Mouse (Mus musculus) gastrocnemius, postnatal 10 days (tissue): ENCODE data around the gene Nup210. TPM values are rescaled to one million over a fixed set of nuclear protein-coding genes. Genes with fewer than 3 reads are reported as not detected.
A peak's percentile ranks its signal among the peaks of the same experiment; 100 is the strongest.
"Not testable (repeated sequence)": the region's sequence is repeated elsewhere in the genome, so short reads cannot be mapped to it uniquely, and the experiment has no call there.

ENCODE experiments used
- DNase-seq: peaks from one replicate; pipeline ENCODE4 v3.0.0; 2021; ENCODE audit warnings: mixed read lengths
- total RNA-seq, 2 experiments: library from RNA; stranded (reverse); gene quantifications; 2 replicates each; pipeline ENCODE4 v1.2.3; 2021

Gene Nup210
- total RNA-seq, 2 experiments from 2014 or later: 20.6 to 27.9 TPM

GRCm38 (mm10) chr6:91139846-91140245 is 23.2 kb upstream of the Nup210 start:
- peak; percentile 86 for DNase-seq

DNA sequence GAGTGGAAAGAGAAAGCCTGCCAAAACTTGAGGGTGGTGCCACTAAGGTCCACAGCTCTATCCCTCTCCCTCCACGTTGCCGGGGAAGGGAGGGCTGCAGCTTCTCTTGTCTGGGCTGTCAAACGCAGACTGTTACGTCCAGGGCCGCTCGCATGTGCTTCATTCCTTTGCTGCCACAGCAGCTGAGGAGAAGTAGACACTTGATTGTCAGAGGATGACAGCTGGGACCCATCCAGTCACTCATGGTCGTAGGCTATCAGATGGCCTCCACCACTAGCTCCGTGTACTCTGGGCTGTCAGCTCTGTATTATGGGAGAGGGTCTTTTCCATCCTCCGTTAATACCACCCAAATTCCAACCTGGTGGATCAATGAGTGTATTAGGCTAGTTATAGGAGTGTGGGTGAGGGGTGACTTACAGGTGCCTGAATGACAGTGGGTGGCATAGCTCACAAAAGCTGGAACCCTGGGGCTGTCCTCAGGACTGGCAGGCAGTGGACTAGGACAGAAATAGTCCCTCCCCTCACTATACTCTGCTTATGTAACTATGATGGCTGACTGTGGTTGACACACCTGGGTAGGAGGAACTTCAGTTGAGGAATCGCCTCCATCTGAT is 20.8 kb upstream of the Nup210 start:
- DNase-seq: no peak

DNA sequence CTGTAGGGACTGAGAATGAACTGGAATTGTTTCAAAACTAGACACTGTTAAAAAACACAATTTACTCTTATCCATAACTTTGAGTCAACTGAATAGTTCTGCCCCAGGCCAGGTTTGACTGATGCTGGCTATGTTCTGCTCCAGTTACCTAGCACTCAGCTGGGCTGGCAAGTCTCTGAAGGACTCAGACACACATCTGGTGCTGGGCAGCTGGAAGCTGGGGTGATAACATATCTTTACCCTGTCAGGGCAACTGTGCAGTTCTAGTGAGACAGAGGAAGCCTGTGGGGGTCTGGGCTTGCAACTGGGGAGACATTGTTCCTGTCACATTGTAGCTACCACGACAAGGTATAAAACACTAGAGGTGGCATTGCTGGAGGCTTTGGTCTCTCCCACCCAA is 14.2 kb upstream of the Nup210 start:
- no peak for DNase-seq

DNA sequence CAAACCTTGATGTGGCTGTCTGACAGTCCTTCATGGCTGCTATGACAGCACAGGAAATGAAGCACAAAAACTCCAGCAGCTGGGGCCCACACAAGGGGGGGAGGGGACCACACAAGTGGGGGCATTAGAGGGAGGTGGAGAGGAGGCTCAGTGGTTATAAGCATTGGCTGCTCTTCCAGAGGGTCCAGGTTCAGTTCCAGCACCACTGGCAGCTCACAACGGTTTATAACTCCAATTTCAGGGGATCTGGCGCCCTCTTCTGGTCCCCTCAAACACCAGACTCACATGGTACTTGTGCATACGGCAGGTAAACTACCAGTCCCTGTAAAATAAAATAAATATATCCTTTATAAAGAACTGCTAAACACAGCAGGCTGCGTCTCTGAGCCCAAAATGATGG is 12.4 kb upstream of the Nup210 start:
- no peak for DNase-seq

DNA sequence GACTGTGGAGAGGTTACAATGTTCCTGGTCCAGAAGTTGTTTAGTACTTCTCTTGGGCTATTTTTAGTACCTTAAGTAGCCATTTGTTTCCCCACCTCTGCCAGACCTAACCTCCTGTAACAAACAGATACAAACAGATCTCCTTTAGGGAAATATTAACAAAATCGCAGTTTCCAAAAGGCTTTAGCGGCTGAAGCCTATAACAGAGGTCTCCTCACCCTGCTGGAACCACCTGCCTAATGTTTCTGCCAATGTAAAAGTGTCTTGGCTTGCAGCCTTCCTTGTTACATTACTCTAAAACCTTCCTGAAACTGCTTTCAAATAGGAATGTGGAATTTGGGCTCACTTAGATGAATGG is 8.6 kb upstream of the Nup210 start:
- DNase-seq: no peak

DNA sequence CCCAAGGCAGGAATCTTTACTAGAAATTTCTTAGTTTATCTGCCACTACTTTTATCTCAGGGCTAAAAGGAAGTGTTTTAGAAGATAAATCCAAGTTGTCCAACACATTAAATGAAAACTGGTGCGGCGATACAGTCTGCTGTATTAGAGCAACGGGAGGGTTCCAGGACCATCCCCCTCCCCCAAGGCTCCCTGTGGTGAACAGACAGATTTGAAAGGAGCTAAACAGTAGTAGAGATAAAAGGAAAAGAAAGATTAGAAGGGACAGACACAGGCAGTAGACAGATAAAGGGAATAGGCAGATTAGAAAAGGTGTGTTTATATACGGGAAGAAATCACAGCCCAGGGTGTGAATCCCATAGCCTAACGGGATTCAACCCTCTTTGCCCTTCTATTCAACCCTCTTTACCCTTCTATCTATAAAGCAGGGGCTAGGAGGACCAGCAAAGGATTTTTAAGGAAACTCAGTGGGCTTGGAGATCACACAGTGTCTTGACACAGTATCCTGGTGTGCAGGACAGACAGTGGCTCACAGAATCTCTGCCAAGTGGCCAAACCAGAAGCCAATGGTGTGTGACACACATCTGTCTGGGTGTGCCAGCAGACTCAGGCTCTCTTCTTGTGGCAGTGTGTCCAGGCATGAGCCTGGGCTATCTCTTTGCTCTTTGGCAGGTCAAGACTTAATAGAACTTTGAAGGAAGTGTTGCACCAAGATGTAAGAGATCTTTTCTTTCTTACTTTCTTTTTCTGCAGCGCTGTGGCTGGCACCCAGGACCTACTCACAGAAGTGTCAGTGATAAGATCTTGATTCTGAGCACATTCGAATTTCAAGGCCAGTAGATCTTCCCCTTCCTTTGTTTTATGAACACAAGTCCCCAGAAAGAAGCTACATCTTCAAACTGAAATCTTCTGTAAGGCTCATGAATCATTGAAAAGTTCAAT is 7.9 kb upstream of the Nup210 start:
- DNase-seq: no peak

- no peak for DNase-seq
Measured at GRCm38 (mm10) chr6:91123453-91123852, 6.8 kb upstream of the Nup210 start.

DNA sequence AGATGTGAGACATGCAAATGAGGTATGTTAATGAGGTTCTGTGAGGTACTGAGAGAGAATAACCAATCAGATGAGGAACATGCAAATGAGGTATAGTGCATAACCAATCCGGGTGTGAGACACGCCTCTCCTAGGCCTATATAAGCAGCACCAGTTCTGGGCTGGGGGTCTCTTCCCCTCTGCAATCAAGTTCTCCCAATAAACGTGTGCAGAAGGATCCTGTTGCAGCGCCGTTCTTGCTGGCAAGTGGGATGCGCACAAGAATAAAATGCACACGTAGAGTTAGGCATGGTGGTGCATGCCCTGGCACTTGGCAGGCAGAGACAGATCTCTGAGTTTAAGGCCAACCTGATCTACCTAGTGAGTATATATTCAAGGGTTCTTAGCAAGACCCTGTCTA is 4.5 kb upstream of the Nup210 start:
- DNase-seq: not testable (repeated sequence)

- DNase-seq: no peak
Measured at GRCm38 (mm10) chr6:91120206-91120605, 3.6 kb upstream of the Nup210 start.

GRCm38 (mm10) chr6:91118526-91118925 is 1.9 kb upstream of the Nup210 start:
- DNase-seq: no peak

DNA sequence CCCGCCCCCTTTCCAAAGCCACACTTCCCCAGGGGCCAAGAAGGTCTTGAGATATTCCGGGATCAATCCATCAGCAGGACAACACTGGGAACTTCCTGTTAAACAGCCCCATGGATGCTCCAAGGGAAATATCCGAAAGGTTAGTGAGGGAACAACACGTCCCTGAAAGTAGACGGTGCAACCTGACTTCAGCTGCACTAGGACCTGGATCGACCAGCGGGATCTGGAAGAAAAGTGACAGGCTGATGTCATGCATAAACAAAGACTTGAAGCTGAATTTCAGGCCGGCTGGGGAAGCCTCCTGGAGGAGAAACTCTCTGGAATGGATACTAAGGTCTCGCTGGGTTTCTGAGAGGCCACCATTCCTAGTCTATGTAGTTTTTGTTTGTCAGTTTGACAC is 520 bp upstream of the Nup210 start:
- DNase-seq: no peak

- DNase-seq: no peak
Measured at GRCm38 (mm10) chr6:91115863-91116243, 776 bp downstream of the Nup210 start.

- DNase-seq: no peak
Measured at GRCm38 (mm10) chr6:91115158-91115557, 1.5 kb downstream of the Nup210 start.

DNA sequence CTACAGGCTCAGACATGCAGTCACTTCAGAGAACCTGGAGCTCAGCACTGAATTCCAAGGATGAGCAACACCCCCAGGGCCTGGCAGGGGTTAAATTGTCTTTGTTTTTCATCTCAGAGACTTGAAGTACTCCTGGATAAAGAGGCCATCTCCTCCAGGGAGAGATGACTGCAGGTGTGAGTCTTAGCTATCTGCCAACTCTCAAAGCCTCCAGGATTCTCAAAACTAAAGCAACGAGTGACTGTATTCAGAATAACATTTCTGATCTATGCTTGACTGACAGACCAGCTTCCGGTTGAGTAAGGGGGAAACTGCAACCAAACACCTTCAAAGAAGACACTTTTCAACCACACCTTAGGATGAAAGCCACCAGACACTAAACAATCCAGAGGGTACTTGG is 1.9 kb downstream of the Nup210 start:
- DNase-seq: no peak

GRCm38 (mm10) chr6:91111954-91112252 is 4.7 kb downstream of the Nup210 start:
- DNase-seq: no peak

GRCm38 (mm10) chr6:91111141-91111953 is 5.3 kb downstream of the Nup210 start:
- no peak for DNase-seq

- DNase-seq: no peak
Measured at GRCm38 (mm10) chr6:91110323-91111020, 6.2 kb downstream of the Nup210 start.

DNA sequence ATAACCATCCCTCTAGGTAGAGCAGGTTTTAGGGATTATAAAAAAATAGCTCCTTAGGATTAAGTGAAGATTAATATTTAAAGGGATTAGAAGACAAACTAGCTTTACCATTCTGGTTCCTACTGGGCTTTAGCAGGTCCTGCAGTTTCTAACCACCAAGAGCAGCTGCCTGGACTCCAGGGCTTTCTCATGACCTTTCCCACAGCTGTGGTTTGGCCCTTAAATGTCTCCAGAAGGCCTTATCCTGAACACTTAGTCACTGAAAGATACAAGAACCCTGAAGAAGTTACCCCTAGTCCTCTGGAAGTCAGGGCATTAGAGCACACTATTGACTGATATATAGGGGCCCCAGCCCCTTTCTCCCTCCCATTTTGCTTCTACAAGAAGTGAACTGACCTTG is 7.1 kb downstream of the Nup210 start:
- DNase-seq: no peak

- DNase-seq: no peak
Measured at GRCm38 (mm10) chr6:91108917-91109450, 7.6 kb downstream of the Nup210 start.

DNA sequence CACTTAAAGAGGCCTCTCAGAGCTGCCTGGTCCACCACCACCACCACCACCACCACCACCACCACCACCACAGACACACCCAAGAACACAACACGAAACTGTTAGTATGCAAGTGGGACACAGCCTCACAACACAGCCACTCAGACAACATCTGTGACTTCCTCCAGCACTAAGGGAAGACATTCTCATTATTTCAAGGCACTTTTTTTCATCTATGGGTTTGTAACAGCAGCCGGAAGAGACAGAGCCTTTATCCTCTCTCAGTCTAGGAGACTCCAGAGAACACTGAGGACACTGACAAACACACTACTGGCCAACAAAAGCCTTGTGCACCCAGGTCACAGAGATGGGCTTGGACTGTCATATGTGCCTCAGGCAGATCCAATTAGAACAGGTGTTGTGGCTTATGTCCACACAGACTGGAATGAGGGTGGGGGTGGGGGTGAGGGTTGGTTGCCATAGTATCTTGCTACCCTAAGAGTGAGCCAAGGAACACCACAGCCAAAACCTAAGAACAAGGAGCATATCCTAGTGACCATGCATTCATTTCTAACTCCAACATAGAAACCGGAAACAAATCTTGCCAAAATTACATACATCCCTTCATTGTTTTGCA is 8.2 kb downstream of the Nup210 start:
- no peak for DNase-seq

- DNase-seq: no peak
Measured at GRCm38 (mm10) chr6:91105400-91106129, 11.1 kb downstream of the Nup210 start.
